Mouse (Mus musculus): ENCODE results near the gene Mllt11. TPM values are rescaled to one million over a fixed set of nuclear protein-coding genes. Genes with fewer than 3 reads are reported as not detected.

Mllt11 gene
- polyA plus RNA-seq, 1 experiment from 2014 or later, result 65.8 TPM

DNA sequence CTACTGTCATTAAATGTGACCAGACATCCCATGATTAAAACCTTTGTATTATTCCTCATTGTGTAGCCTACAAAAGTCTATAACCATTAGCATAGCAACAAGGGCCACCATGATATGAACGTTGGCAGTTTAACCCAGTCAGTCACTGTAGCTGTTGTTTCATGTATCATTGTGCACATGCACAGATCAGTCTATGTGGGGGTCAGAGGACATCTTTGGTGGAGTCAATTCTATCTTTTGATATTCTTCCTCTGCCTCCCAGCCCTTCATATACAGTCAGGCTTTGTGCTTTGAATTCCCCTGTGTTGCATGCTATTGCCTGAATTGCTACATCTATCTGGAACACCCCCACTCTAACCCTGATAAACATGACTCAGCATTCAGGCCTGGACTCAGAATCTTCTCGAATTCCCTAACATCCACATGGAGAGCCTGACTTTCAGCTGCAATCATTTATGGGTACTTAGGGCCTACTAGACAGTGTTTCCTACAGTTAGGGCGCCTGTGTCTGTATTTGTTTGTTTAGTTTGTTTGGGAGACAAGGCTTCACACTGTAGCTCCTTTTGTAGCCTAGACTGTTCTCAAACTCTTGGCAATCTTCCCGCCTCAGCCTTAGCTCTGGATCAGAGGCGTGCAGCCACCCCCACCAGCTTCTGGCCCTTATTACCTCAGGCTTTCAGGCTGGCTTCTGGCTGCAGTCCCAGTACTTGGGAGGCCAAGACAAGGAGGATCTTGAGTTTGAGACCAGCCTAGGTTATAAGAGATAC lies 14.7 kb upstream of the Mllt11 start:
- in situ Hi-C loops (cut with MboI; ENCODE audit: low pct_unique_long_range_greater_than_20kb), result no loop called here
- DNase-seq (ENCODE audit: low read depth, low spot score), result no peak

GRCm38 (mm10) chr3:95243086-95243485 lies 11.1 kb upstream of the Mllt11 start:
- POLR2A ChIA-PET, result interaction anchor here (1.0 to 1.1 kb wide), 2 partner anchors 13 to 15 kb away, joined by 3 to 6 read pairs; no protein-coding TSS in a partner anchor
- no peak for TF ChIP-seq CTCF (IDR thresholded peaks at IDR 0.05)
- CTCF ChIA-PET, result interaction anchor here (1.1 to 1.5 kb wide), 2 partner anchors 10 to 12 kb away, joined by 4 read pairs; partner anchors contain the start of gene Mllt11
- in situ Hi-C loops (cut with MboI; ENCODE audit: low pct_unique_long_range_greater_than_20kb), result no loop called here
- no peak for ATAC-seq
- no peak for DNase-seq (ENCODE audit: low read depth, low spot score)
- H3K27me3 ChIP-seq, result no peaks in the 10 kb centered on the region

More for the DNA sequence above, 14.7 kb upstream of the Mllt11 start:
- ChIA-PET POLR2A (interaction anchor here (1.3 kb wide), 1 partner anchor 16 kb away, joined by 3 read pairs; no protein-coding TSS in a partner anchor), CTCF (interaction anchor here (0.9 kb wide), 1 partner anchor 18 kb away, joined by 3 read pairs; no protein-coding TSS in a partner anchor)
- TF ChIP-seq CTCF (IDR thresholded peaks at IDR 0.05), result no peak
- no peak for ATAC-seq
- no peaks in the 10 kb centered on the region for H3K27me3 ChIP-seq

DNA sequence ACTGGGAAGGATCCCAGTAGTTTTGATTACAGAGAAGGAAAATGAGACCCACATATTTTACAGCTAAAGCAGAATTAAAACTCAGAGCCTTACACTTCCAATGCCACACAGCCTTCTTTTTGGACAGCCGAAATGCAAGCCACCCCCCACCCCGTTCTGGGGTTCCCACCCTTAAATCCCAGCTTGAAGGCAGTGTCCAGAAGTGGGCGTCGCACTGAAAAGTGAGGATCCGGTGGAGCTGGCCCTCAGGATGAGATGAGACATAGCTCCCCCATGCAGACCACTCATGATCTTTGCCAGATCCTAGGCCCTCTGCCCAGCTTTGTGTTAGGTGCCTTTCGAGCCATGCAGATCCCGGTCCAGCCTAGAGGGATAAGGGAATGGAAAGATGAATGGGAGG lies 9.5 kb upstream of the Mllt11 start, which contains the start of gene Gm128:
Gm128 (minus strand) TSS at position 101 of the 400 bp plus-strand sequence.
- in situ Hi-C loops (cut with MboI; ENCODE audit: low pct_unique_long_range_greater_than_20kb), result no loop called here
- TF ChIP-seq CTCF (IDR thresholded peaks at IDR 0.05), result no peak
- H3K27me3 ChIP-seq, result no peaks in the 10 kb centered on the region
- ChIA-PET POLR2A (interaction anchor here (0.7 to 1.1 kb wide), 3 partner anchors 10 to 17 kb away, joined by 3 to 5 read pairs (median 3); no protein-coding TSS in a partner anchor), CTCF (interaction anchor here (1.4 kb wide), 1 partner anchor 10 kb away, joined by 5 read pairs; the partner anchor contains the start of gene Bnipl)
- ATAC-seq (no peak), DNase-seq (ENCODE audit: low read depth, low spot score) (no peak)

- DNase-seq (ENCODE audit: low read depth, low spot score) (no peak), ATAC-seq (no peak)
- in situ Hi-C loops (cut with MboI; ENCODE audit: low pct_unique_long_range_greater_than_20kb), result no loop called here
- CTCF ChIA-PET, result interaction anchor here (1.4 kb wide), 1 partner anchor 11 kb away, joined by 5 read pairs; the partner anchor contains the start of gene Bnipl
- POLR2A ChIA-PET, result interaction anchor here (0.7 to 1.2 kb wide), 4 partner anchors 10 to 17 kb away, joined by 3 read pairs; partner anchors contain the start of gene Cdc42se1
- no peak for TF ChIP-seq CTCF (IDR thresholded peaks at IDR 0.05)
- H3K27me3 ChIP-seq, result no peaks in the 10 kb centered on the region
These were observed 8.9 kb upstream of the Mllt11 start for GRCm38 (mm10) chr3:95240900-95241299.

DNA sequence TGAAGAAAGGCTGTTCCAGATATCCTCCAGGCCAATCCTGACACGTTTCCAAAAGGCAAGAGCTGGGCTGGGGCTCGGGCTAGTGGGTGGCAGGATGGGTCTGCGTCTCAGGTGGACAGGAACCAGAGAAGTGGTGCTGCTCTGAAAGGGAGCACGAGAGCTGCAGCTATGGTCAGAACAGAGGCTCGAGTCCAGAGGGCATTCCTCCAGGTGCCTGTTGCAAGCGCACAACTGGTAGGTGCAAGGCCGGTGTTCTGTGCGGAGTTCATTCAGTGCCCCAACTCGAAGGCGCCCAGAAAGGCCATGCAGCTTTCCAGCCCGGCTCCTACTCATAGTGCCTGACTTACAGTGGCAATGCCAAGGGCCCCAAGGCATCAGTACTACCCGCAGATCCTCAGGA lies 8.0 kb upstream of the Mllt11 start:
- CTCF ChIA-PET, result no interaction called here

DNA sequence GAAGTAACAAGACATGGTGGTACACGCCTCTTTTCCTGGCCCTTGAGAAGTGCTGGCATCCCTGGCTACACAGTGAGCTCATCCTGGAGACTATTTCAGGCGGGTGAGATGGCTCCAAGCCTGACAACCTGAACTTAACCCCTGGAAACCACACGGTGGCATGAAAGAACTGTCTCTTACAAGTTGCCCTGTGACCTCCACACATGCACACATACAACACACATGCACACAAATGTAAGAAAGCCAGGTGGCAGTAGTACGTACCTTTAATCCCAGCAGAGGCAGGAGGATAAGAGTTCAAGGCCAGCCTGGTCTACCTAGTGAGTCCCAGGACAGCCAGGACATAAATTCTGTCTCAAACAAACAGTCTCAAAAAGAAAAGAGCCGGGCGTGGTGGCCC lies 7.1 kb upstream of the Mllt11 start:
- DNase-seq (ENCODE audit: low read depth, low spot score) (no peak), ATAC-seq (no peak)
- no peaks in the 10 kb centered on the region for H3K27me3 ChIP-seq
- in situ Hi-C loops (cut with MboI; ENCODE audit: low pct_unique_long_range_greater_than_20kb), result no loop called here
- POLR2A ChIA-PET, result no interaction called here
- CTCF ChIA-PET, result no interaction called here
- TF ChIP-seq CTCF (IDR thresholded peaks at IDR 0.05), result no peak

More for the DNA sequence above, 8.0 kb upstream of the Mllt11 start:
- H3K27me3 ChIP-seq, result no peaks in the 10 kb centered on the region
- in situ Hi-C loops (cut with MboI; ENCODE audit: low pct_unique_long_range_greater_than_20kb), result no loop called here
- TF ChIP-seq CTCF (IDR thresholded peaks at IDR 0.05), result no peak
- ATAC-seq (no peak), DNase-seq (ENCODE audit: low read depth, low spot score) (no peak)
- POLR2A ChIA-PET, result interaction anchor here (1.2 kb wide), 2 partner anchors 11 to 12 kb away, joined by 3 read pairs; partner anchors contain the start of gene Cdc42se1

DNA sequence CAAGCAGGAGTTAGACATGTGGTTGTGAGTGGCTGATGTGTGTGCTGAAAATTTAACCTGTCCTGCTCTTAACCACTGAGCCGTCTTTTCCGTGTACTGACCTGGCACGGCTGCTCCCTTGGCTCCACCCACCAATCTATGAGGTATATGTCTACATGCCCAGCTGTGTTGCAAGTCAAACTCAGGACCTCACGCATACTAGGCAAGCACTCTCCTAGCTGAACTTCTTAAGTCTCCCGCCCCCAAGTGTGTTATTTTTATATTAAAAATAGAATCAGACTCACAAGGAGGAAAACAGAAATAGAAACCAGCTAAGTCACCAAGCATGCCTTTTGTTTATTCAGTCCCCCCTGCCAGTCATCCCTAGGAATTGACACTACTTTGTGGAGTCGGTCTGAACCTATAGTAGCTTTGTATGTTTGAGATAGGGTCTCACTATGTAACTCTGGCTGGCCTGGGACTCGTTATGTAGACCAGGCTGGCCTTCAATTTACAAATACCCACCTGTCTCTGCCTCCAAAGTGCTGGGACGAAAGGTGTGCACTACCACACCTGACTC lies 5.6 kb upstream of the Mllt11 start:
- ChIA-PET CTCF (no interaction called here), POLR2A (interaction anchor here (2.2 kb wide), 1 partner anchor 44 kb away, joined by 6 read pairs; the partner anchor contains the start of genes Mindy1 and Prune1)
- DNase-seq (ENCODE audit: low read depth, low spot score) (no peak), ATAC-seq (no peak)
- TF ChIP-seq CTCF (IDR thresholded peaks at IDR 0.05), result no peak
- in situ Hi-C loops (cut with MboI; ENCODE audit: low pct_unique_long_range_greater_than_20kb), result no loop called here
- no peaks in the 10 kb centered on the region for H3K27me3 ChIP-seq

DNA sequence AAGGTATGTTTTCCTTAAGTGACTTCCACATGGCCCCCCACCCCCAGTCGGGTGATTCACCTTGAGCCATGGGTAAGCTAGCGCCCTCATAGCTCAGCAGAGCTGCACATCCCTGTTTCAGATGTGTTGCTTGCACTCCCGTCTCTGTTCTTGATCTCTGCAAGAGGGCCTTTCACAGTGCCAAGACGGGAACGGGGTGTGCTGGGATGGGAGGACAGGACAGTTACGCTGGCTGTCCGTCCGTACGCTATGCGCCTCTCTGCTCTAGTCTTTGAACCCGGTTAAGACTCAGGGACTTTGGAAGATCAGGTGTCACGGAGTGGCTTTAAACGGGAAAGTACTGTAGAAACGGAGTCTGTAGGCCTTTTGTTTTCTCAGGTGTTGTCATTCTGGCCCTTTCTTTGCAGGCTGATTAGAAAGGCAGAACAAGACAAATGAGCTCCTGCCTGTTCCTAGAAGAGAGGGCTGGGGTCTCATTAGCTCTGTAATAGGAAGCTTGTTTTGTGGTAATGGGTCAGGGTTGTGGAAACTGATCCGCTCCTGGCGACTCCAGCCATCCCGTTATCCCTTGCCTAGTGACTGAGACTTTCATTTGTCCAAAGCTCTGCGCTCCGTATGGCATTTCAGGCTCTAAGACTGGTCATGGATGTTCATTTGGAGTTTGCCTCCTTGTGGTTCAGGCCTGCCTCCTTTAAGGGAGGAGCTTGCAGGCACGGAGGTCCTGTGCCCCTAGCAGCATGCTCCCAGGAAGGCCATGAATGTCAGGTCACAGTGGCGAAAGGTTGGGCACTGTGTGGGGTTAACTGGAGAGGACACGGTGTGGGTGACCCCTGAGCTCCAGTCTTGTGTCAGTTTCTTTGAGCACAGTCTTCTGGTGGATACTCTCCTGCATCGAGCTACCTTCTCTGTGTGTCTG lies 3.7 kb upstream of the Mllt11 start:
- no peak for ATAC-seq
- ChIA-PET CTCF (interaction anchor here (0.9 to 1.8 kb wide), 4 partner anchors 16 to 93 kb away, joined by 4 to 5 read pairs (median 5); partner anchors contain the start of genes Bnipl and Tnfaip8l2), POLR2A (interaction anchor here (0.7 to 2.2 kb wide), 4 partner anchors 11 to 170 kb away, joined by 3 to 6 read pairs (median 3); partner anchors contain the start of genes Mindy1 and Prune1)
- H3K27me3 ChIP-seq, result no peaks in the 10 kb centered on the region
- no peak for TF ChIP-seq CTCF (IDR thresholded peaks at IDR 0.05)
- DNase-seq (ENCODE audit: low read depth, low spot score), result no peak
- in situ Hi-C loops (cut with MboI; ENCODE audit: low pct_unique_long_range_greater_than_20kb), result no loop called here

DNA sequence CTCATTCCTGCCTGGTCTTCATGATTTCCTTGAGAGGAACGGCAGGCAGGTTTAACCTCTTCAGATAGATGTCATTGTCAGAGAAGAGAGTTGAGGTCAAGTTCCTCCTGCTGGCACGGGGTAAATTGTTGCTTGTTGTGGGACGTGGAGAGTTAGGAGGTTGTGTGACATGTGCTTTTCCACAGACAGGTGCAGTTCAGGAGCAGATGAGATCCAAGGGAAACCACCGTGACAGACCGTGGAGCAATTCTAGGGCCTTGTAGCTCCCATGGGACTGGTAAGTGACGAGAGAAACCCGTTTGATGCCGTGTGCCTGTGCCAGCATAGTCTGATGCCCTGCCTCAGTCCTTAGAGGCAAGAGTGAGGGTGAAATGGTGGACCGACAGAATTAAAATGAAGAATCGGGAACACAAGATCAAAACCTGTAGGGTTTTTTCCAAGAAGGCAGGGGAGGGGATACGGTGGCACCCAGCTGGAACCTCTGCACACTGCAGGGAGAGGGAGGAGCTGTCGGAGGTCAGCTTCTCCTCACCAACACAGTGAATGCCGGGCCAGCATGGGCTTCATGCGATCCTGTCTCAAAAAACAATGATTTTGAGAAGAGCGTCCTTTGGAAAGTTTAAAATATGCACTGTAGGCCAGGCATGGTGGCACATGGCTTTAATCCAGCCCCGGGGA lies 1.5 kb upstream of the Mllt11 start:
- POLR2A ChIA-PET, result interaction anchor here (1.3 to 6.7 kb wide), 2 partner anchors 16 to 18 kb away, joined by 4 to 39 read pairs; partner anchors contain the start of genes Bnipl and Gabpb2
- CTCF ChIA-PET, result interaction anchor here (1.0 to 1.3 kb wide), 4 partner anchors 9 to 77 kb away, joined by 3 read pairs; no protein-coding TSS in a partner anchor
- in situ Hi-C loops (cut with MboI; ENCODE audit: low pct_unique_long_range_greater_than_20kb), result no loop called here
- no peak for DNase-seq (ENCODE audit: low read depth, low spot score)
- no peaks in the 10 kb centered on the region for H3K27me3 ChIP-seq
- no peak for ATAC-seq
- no peak for TF ChIP-seq CTCF (IDR thresholded peaks at IDR 0.05)

All from Patski (cell line).